8 mouse cellular contexts compared by ENCODE assay signal in the genomic region with DNA sequence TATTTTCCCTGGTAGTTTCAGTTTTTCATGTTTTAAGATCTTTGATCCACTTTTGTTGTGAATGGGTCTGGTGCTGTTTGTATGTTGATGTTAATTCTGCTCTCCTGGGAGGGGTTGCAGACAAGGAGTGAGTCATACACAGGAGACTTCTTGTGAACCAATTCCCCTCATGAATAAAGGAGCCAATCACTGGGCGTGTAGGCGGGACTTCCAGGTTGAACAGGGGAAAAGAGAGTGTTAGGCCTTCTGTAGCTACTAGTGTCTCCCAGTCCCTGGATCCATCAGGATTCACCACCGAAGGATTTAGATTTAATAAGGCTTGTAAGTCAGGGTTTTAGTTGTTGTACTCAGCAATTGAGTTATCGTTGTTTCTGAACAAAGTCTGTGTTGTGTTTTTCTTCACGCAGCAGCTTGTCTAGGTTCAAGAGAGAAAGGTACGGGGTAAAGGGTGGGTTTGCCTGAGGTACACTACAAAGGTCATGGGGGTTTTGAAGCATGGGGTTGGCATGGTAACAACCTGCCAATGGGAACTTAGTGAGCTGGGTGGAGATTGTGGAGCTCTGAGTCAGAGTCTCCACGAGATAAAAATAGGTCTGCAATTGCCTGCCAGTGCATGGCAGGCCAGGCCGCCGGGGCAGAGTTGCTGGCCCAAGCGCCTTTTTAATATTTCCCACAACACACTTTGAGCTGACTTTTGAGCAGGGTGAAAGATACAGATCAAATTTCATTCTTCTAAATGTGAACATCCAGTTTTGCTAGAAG.
DNase-seq lines count a peak whose midpoint lies in the region; ATAC-seq and TF ChIP-seq lines count a peak whose summit lies in the region.

No protein-coding gene starts in this region.

- H3K79me2 ChIP-seq in heart, adult 2 months (replicated peaks; ENCODE audit: control insufficient read depth, insufficient read depth, low read length): no peaks in the 10 kb centered on the region

- no peak overlapping the region for H3K4me3 ChIP-seq in heart, adult 2 months
- H3K4me3 ChIP-seq in kidney, postnatal 0 days (replicated peaks; ENCODE audit: low read depth, low read length): no peak overlapping the region
- no peak overlapping the region for H3K4me3 ChIP-seq in midbrain, embryonic 11.5 days (ENCODE audit: low read depth, low read length)

- 0 out of 2 replicates have a peak, but pooled peaks have one; percentile 26 for TF ChIP-seq EP300 in heart, adult 2 months (IDR thresholded peaks at IDR 0.05; ENCODE audit: insufficient read depth, low read depth, low read length)

- no peak overlapping the region for H3K9ac ChIP-seq in heart, adult 2 months (ENCODE audit: low read depth, low read length)
- no peak overlapping the region for H3K9ac ChIP-seq in kidney, postnatal 0 days (ENCODE audit: low read depth, low read length)
- H3K9ac ChIP-seq in midbrain, embryonic 11.5 days (ENCODE audit: low read length): no peak overlapping the region

- intact Hi-C loops in heart, adult 2 months (cut with DNase I): loop anchor here (10.0 kb wide), 1 partner anchor 173 kb away; no protein-coding TSS in a partner anchor

- no peaks in the 10 kb centered on the region for H3K9me3 ChIP-seq in kidney, postnatal 0 days (replicated peaks; ENCODE audit: low read length)
- no peaks in the 10 kb centered on the region for H3K9me3 ChIP-seq in midbrain, embryonic 11.5 days (ENCODE audit: control insufficient read depth, low read length)

- H3K4me1 ChIP-seq in heart, adult 2 months (ENCODE audit: control insufficient read depth, insufficient read depth, low read length): peaks cover 1% of the 10 kb centered on the region
- no peaks in the 10 kb centered on the region for H3K4me1 ChIP-seq in kidney, postnatal 0 days (replicated peaks; ENCODE audit: insufficient read depth, low read length)
- H3K4me1 ChIP-seq in midbrain, embryonic 11.5 days (ENCODE audit: control insufficient read depth, insufficient read depth, low read length): no peaks in the 10 kb centered on the region

- TF ChIP-seq CTCF in heart, adult 2 months (IDR thresholded peaks at IDR 0.05): peak; percentile 8; the same call in 1 of the 2 replicates
- TF ChIP-seq CTCF in kidney, postnatal 0 days (IDR thresholded peaks at IDR 0.05; ENCODE audit: low read depth): no peak

- no peaks in the 10 kb centered on the region for H3K27me3 ChIP-seq in heart, adult 2 months (ENCODE audit: control insufficient read depth, insufficient read depth, low read length)
- H3K27me3 ChIP-seq in kidney, postnatal 0 days (ENCODE audit: insufficient read depth, low read length): no peaks in the 10 kb centered on the region
- no peaks in the 10 kb centered on the region for H3K27me3 ChIP-seq in midbrain, embryonic 11.5 days (ENCODE audit: control insufficient read depth, insufficient read depth, low read length)

- H3K36me3 ChIP-seq in heart, adult 2 months (ENCODE audit: control insufficient read depth, insufficient read depth, low read length): peaks cover 10% of the 10 kb centered on the region
- 0 out of 2 replicates have a peak, but pooled peaks cover 6% of the 10 kb centered on the region for H3K36me3 ChIP-seq in kidney, postnatal 0 days (ENCODE audit: insufficient read depth, low read length)
- peaks cover 4% of the 10 kb centered on the region; the same call in 1 of the 2 replicates for H3K36me3 ChIP-seq in midbrain, embryonic 11.5 days (ENCODE audit: control insufficient read depth, insufficient read depth, low read length)

- peak; percentile 43 for DNase-seq in A20 (ENCODE audit: low read depth, low spot score)
- peak; percentile 69 for DNase-seq in NIH3T3 (ENCODE audit: low read depth)
- peak; percentile 41 to 65 for DNase-seq in heart, adult 2 months
- DNase-seq in kidney, postnatal 0 days (ENCODE audit: low spot score): no peak
- no peak for DNase-seq in neural tube, embryonic 10.5 days (ENCODE audit: extremely low spot score, low spot score)
- no peak for DNase-seq in midbrain, embryonic 11.5 days (ENCODE audit: low spot score, missing footprints)
- DNase-seq in right cerebral cortex, postnatal 4 days: no peak
- no peak for DNase-seq in spleen, adult 12 weeks (ENCODE audit: low spot score)

- peak overlapping the region; percentile 76 for H3K27ac ChIP-seq in heart, adult 2 months
- no peak overlapping the region for H3K27ac ChIP-seq in kidney, postnatal 0 days
- no peak overlapping the region for H3K27ac ChIP-seq in midbrain, embryonic 11.5 days (ENCODE audit: low read depth, low read length)

- no peak for TF ChIP-seq POLR2A in heart, adult 2 months (IDR thresholded peaks at IDR 0.05; ENCODE audit: insufficient read depth, low read depth, low read length)

- ATAC-seq in kidney, postnatal 0 days (replicated peaks; ENCODE audit: low FRiP score, low read depth): peak; percentile 74
- ATAC-seq in midbrain, embryonic 11.5 days (ENCODE audit: low FRiP score): no peak

- H3K4me2 ChIP-seq in kidney, postnatal 0 days (ENCODE audit: low read length): no peak overlapping the region
- H3K4me2 ChIP-seq in midbrain, embryonic 11.5 days: no peak overlapping the region

- 53% methylated on average over 10 of the region's 10 CpGs for WGBS in heart, adult 2 months
- 79% methylated on average over 10 of the region's 10 CpGs for WGBS in kidney, postnatal 0 days
- WGBS in midbrain, embryonic 11.5 days: 90% methylated on average over 10 of the region's 10 CpGs

Comparison
In these comparisons a context has a peak if more than half of its experiments do, and no peak if none do; other contexts are left out.
1. DNase-seq: peak in A20 (single experiment), NIH3T3 (single experiment) and heart, adult 2 months (2 of 2); none in kidney, postnatal 0 days (single experiment), neural tube, embryonic 10.5 days (single experiment), midbrain, embryonic 11.5 days (single experiment), right cerebral cortex, postnatal 4 days (single experiment) and spleen, adult 12 weeks (single experiment).